Mouse (Mus musculus) ES-Bruce4 (cell line): Measurements from ENCODE around the gene Vpreb2. TPM values are rescaled to one million over a fixed set of nuclear protein-coding genes. Genes with fewer than 3 reads are reported as not detected.
A peak's percentile ranks its signal among the peaks of the same experiment; 100 is the strongest.
"Not testable (repeated sequence)": the region's sequence is repeated elsewhere in the genome, so short reads cannot be mapped to it uniquely, and the experiment has no call there.

Experiments
- H3K27ac ChIP-seq: 2 replicates; pipeline ENCODE4 v1.5.1; 2012; ENCODE audit warnings: low read length, inconsistent platforms; ENCODE audit not compliant: insufficient read depth
- H3K27me3 ChIP-seq: 2 replicates; pipeline ENCODE4 v1.6.1; 2012; ENCODE audit warnings: mild to moderate bottlenecking, low read length, inconsistent platforms; ENCODE audit not compliant: control insufficient read depth, poor library complexity, insufficient read depth, severe bottlenecking
- H3K36me3 ChIP-seq: 2 replicates; pipeline ENCODE4 v1.6.1; 2012; ENCODE audit warnings: inconsistent platforms, mild to moderate bottlenecking, low read length, moderate library complexity; ENCODE audit not compliant: control insufficient read depth, poor library complexity, insufficient read depth, severe bottlenecking
- H3K4me1 ChIP-seq: one replicate; pipeline ENCODE4 v1.8.1; 2011; ENCODE audit warnings: low read length; ENCODE audit not compliant: control insufficient read depth, insufficient read depth
- H3K4me3 ChIP-seq: 2 replicates; pipeline ENCODE4 v1.5.1; 2011; ENCODE audit warnings: low read depth, mild to moderate bottlenecking, low read length
- H3K9ac ChIP-seq: 2 replicates; pipeline ENCODE4 v1.6.1; 2012; ENCODE audit warnings: low read depth, mild to moderate bottlenecking, inconsistent platforms; ENCODE audit not compliant: poor library complexity, severe bottlenecking
- H3K9me3 ChIP-seq: replicated peaks from 2 replicates; pipeline ENCODE4 v1.6.1; 2012; ENCODE audit warnings: mild to moderate bottlenecking, low read length, inconsistent platforms; ENCODE audit not compliant: control insufficient read depth, poor library complexity, insufficient read depth, severe bottlenecking
- CTCF ChIP-seq: IDR thresholded peaks from one replicate; pipeline ENCODE4 v1.8.1; 2011; ENCODE audit warnings: low read depth, low read length
- EP300 ChIP-seq: IDR thresholded peaks from 2 replicates; pipeline ENCODE4 v1.6.1; 2011; ENCODE audit warnings: low read depth, low read length; ENCODE audit not compliant: insufficient read depth
- POLR2A ChIP-seq: IDR thresholded peaks from one replicate; pipeline ENCODE4 v1.8.1; 2011; ENCODE audit warnings: low read length; ENCODE audit not compliant: insufficient read depth
- polyA plus RNA-seq: library from polyadenylated mRNA; stranded (reverse); fragments of >200 nt; gene quantifications from 2 replicates; pipeline ENCODE4 v1.2.4, GENCODE M21; 2011; ENCODE audit warnings: low read depth; ENCODE audit not compliant: missing spikeins, insufficient read depth, insufficient read length

Vpreb2 gene
- polyA plus RNA-seq, 1 experiment = not detected

DNA sequence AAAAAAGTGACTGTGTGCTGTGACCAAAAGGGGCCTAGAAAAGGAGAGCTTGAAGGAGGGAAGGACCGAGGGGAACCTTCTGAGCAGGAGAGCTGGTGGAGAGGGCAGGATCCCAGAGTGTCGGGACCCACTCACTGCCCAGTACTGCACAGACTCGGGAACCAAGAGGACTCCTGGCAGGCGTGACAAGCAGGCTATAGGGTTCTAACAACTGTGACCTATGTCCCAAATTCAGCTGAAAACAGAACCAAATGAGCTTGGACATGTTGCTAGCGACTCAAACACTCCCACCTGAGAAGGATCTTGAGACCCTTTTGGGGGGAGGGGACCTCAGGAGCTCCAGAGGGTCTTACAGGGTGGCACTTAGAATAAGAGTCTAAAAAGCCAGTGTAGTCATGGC lies 4.8 kb downstream of the Vpreb2 start:
- Histone ChIP-seq H3K4me1 (no peaks in the 10 kb centered on the region), H3K4me3 (no peak overlapping the region), H3K9ac (no peak overlapping the region), H3K9me3 (peaks cover 36% of the 10 kb centered on the region), H3K36me3 (no peaks in the 10 kb centered on the region), H3K27me3 (no peaks in the 10 kb centered on the region), H3K27ac (no peak overlapping the region)
- TF ChIP-seq CTCF = no peak

DNA sequence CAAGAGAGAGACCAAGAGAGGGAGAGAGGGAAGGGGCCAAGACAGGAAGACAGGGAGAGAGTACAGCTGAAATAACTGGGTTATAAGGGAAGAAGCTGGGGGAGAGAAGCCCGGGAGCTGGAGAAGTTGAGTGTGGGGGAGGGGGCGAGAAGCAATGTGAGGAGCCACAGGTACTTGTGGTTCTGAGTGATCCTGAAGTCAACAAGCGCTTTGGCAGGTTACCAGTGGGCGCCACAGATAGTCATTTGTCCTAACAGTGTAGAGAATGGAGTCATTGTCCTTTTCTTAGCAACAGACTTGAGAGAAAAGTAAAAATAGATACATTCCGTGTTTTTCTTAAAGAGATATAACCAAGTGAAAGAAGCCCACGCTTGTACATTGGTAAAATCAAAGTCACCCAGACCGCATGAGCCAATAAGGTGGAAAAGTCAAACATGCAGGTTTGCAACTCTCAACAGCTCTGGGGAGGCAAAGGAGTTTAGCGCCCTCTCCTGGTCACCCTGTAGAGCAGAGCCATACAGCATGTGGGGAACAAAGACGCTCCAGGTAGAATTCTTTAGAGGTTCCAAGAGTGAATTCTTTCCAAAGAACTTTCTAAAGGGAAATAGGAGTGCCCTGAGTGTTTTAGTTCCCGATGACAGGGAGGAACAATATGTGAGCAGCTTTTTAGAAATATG lies 6.4 kb downstream of the Vpreb2 start:
- no peaks in the 10 kb centered on the region for H3K4me1 ChIP-seq
- H3K9ac ChIP-seq = no peak overlapping the region
- H3K4me3 ChIP-seq = no peak overlapping the region
- no peak overlapping the region for H3K27ac ChIP-seq
- peaks cover 46% of the 10 kb centered on the region for H3K9me3 ChIP-seq
- no peak for TF ChIP-seq EP300
- TF ChIP-seq CTCF = peak; percentile 38
- TF ChIP-seq POLR2A = no peak
- no peaks in the 10 kb centered on the region for H3K36me3 ChIP-seq
- H3K27me3 ChIP-seq = no peaks in the 10 kb centered on the region

DNA sequence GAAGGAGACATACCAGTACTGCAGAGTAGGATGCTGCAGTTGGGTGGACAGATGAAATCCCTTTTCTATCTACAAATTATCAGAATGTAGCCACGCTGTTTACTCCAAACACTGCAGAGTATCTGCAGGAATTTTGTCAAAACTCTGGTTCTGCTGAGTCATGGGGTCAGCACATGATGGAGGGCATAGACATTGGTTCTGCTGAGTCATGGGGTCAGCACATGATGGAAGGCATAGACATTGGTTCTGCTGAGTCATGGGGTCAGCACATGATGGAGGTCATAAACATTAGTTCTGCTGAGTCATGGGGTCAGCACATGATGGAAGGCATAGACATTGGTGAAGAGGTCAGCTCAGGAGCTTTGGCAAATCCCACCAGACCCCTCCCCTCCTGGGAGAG lies 7.5 kb downstream of the Vpreb2 start:
- H3K36me3 ChIP-seq = no peaks in the 10 kb centered on the region
- H3K27me3 ChIP-seq = no peaks in the 10 kb centered on the region
- H3K4me1 ChIP-seq = no peaks in the 10 kb centered on the region
- H3K9me3 ChIP-seq = peaks cover 57% of the 10 kb centered on the region
- H3K4me3 ChIP-seq = no peak overlapping the region
- TF ChIP-seq POLR2A (no peak), EP300 (no peak), CTCF (no peak)
- H3K27ac ChIP-seq = peak overlapping the region; percentile 79
- no peak overlapping the region for H3K9ac ChIP-seq

DNA sequence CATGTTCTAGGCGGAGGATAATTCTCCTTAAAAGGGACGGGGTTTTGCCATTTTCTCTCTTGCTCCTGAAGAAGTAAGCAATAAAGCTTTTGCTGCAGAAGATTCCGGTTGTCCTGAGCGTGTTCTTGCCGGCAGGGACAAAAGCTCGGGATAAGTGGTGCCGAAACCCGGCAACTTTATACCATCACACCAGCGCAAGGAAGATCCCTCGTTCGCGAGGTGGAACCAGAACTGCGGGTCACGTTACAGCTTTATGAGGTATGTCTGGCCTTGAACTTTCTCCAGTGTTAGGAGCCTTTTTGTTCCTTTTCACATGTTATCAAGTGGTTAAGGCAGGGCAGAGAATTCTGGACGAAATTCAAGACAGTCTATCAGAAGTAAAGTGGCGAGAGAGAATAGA lies 12.1 kb downstream of the Vpreb2 start:
- not testable (repeated sequence) for H3K36me3 ChIP-seq, H3K4me1 ChIP-seq, H3K27ac ChIP-seq, H3K4me3 ChIP-seq, H3K27me3 ChIP-seq, H3K9ac ChIP-seq
- H3K9me3 ChIP-seq = peaks cover 70% of the 10 kb centered on the region

DNA sequence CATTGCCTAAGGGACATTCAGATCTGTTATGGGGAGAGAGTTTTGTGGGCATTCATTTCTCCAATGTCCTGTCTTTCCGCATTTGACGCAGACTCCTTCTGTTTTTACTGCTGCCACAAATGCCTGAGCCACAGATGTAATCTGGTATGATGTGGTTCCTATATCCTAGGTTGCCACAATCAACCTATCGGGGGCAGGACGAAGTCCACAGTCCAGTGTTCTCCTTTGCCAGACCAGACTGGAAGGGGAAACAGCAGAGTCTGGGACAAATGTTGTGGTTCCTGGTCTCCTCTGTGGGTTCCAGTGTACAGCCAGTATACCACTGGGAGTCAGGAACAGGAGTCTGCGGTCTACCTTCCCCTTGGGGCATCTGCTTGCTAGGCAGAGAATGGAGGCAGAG lies 19.4 kb downstream of the Vpreb2 start:
- H3K4me1 ChIP-seq = no peaks in the 10 kb centered on the region
- no peaks in the 10 kb centered on the region for H3K36me3 ChIP-seq
- no peak overlapping the region for H3K9ac ChIP-seq
- peaks cover 22% of the 10 kb centered on the region for H3K9me3 ChIP-seq
- H3K4me3 ChIP-seq = no peak overlapping the region
- no peaks in the 10 kb centered on the region; the same call in 1 of the 2 replicates for H3K27me3 ChIP-seq
- no peak overlapping the region for H3K27ac ChIP-seq
- TF ChIP-seq EP300 (no peak), CTCF (no peak), POLR2A (no peak)

DNA sequence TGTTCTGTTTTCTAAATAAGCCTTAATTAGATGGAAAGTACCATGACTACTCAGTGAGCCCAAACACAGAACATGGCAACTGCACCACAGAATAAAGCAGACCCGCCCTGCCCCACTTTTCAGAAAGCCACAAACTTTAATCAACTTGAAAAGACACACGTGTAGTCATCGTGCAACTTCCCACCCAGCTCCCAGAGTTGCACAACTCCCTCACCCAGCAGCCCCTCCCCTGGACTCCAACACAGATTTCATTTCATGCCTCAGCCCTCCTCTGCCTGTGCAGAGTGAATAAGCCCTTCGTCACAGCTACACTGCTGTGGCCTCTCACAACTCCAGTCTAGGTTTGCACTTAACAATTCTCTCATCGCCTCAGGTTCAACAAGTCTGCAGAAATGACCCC lies 24.4 kb downstream of the Vpreb2 start:
- H3K36me3 ChIP-seq = no peaks in the 10 kb centered on the region
- H3K9ac ChIP-seq = no peak overlapping the region
- H3K4me1 ChIP-seq = peaks cover 3% of the 10 kb centered on the region
- H3K4me3 ChIP-seq = no peak overlapping the region
- TF ChIP-seq EP300 (no peak), CTCF (no peak), POLR2A (no peak)
- H3K9me3 ChIP-seq = no peaks in the 10 kb centered on the region; the same call in none of the 2 replicates
- no peaks in the 10 kb centered on the region for H3K27me3 ChIP-seq
- no peak overlapping the region for H3K27ac ChIP-seq
